Mouse (Mus musculus) retina, postnatal 1 day (tissue): ENCODE data around the gene Ccdc124.

Source experiments
- DNase-seq: peaks from one replicate; pipeline ENCODE4 v3.0.0-alpha.2; 2012

Gene Ccdc124

GRCm38 (mm10) chr8:70894771-70895545, 21.2 kb upstream of the Ccdc124 start:
- DNase-seq: no peak

- no peak for DNase-seq
These were observed 20.6 kb upstream of the Ccdc124 start for GRCm38 (mm10) chr8:70894385-70894720.

DNA sequence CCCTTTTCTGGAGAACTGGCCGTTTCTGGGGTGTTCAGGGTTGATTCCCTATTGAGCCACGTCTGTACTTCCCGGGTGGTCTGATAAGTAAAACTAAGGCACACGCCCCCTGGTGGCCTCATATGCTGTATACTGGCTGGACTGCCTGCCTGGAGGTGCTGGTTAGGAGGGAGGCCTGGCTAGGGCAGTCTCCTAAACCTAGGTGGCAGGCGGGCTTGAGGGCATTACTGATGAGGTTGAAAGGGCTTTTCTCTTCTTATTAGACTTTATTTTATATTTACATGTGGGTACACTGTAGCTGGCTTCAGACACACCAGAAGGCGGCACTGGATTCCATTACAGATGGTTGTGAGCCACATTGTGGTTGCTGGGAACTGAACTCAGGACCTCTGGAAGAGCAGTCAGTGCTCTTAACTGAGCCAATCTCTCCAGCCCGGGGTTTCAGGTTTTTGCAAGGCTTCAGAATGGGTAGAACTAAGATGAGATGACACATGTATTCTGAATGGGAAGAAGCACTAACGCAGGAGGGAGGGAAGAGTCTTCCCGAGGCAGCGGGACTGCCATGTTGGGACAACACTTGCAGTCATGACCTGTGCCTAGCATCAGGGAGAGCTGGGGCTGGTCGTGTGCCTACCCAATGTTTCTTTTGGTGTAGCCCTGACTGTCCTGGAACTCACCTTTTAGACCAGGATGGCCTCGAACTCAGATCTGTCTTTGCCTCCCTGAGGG, 20.1 kb upstream of the Ccdc124 start:
- DNase-seq: peak; percentile 90

DNA sequence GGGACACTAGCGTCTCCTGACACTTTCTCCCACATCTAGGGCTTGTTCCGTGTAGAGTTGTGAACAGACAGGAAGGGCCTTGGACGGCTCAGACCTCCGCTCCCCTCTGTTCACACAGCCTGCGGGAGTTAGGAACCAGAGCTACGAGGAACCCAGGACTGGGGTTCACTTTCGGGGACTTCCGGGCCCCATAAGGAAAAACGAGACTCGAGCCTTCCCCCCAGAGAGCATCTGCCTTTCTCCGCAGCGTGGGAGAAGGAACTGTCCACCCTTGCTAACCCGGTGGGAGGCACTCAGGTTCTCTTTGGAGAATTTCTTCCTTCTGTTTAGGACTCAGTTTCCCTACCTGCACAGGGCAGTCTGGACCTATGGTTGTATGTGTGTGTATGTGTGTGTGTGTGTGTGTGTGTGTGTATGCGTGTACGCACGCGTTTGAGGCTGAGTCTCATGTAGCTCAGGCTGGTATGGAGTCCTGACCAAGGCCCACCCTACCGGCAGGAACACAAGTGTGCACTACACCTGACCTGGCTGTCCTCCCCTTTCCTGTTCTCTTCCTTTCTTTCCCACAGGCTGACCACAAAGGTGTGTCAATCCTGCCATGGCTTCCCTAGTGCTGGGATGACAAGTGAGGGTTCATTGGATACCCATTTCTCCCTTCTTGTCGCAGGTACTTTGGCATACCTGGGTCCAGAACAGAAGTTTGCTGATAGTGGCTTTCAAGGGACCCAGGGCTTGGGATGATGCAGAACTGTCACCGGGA, 19.3 kb upstream of the Ccdc124 start:
- DNase-seq: no peak

- peak; percentile 51 for DNase-seq
These were observed 18.5 kb upstream of the Ccdc124 start, which contains the start of gene Slc5a5 for GRCm38 (mm10) chr8:70892022-70892895. Slc5a5 (minus strand) TSS chr8:70892757.

GRCm38 (mm10) chr8:70891356-70891755, 17.6 kb upstream of the Ccdc124 start:
- peak; percentile 46 for DNase-seq

- no peak for DNase-seq
These were observed 16.9 kb upstream of the Ccdc124 start for GRCm38 (mm10) chr8:70890656-70891055.

DNA sequence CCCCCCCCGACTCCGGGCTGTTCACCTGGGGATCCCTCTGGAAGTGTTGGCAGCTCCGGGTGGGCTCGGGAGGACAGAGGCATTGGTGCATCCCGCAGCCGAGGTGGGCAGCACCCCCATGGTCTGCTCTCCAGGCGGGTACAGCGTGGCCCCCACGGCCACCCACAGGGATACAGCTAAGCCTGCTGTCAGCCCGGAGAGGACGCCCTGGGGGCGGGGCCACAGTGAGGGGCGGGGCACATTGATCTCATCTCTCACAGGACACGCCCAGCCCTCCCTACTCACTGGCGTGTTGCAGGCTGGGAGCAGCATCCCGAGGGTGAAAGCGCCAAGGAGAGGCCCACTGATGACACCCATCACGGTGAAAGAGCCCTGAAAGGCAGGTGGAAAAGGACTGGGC, 13.9 kb upstream of the Ccdc124 start:
- DNase-seq: peak; percentile 84

DNA sequence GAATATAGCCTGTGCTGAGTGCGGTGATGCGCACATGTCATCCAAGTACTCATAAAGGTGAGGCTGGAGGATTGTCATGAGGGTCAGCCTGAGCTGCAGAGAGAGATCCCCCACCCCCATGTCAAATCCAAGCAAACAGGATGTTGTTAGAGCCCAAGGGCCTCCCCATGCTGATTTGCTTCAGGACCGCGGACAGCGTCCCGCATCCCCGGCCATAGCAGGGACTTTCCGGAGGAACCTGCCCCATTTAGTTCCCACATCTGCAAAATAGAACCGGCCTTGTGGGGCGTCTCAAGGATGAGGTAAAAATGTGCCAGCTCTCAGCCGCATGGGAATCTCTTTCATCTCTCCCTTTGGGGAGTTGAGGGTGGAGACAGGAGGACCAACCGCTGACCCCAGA, 11.9 kb upstream of the Ccdc124 start:
- peak; percentile 49 for DNase-seq

DNA sequence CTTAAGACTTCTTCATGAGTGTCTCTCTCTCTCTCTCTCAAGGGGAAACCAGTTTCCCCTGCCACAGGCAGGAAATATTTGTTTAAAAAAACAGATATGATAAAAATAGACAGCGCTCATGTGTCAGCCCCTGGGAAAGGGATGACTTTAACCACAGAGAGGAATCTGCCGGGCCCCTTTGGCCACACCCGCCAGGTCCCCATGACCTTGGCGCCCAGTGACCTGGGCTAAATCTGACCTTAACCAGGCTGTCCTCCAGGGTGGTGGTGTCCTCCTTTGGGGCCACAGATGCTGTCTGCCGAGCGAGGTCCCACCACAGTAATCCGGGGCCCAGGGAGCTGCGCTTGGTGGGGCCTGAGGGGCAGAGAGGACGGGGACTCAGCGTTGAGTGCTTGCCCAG, 10.9 kb upstream of the Ccdc124 start:
- no peak for DNase-seq

GRCm38 (mm10) chr8:70884186-70884585, 10.5 kb upstream of the Ccdc124 start:
- DNase-seq: no peak

GRCm38 (mm10) chr8:70880546-70880945, 6.8 kb upstream of the Ccdc124 start:
- no peak for DNase-seq

DNA sequence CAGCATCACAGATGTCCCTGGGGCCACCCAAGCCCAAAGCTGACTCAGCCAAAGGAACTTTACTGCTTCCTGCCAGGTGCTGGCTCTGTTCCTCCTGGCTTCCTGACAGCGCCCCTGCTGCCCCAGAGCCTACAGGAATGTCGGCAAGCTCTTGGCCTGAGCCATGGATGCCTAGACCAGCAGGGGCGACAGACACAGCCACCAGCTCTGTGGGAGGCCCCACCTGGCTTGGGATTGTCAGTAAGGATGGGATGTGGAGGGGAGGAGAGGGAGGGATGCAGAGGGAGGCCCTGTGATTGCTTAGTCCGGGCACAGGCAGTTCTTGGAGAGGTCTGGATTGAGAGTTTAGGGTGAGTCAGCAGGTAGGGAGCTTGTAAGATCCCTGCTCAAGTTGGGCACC, 6.4 kb upstream of the Ccdc124 start:
- no peak for DNase-seq

GRCm38 (mm10) chr8:70879500-70879899, 5.8 kb upstream of the Ccdc124 start:
- no peak for DNase-seq

DNA sequence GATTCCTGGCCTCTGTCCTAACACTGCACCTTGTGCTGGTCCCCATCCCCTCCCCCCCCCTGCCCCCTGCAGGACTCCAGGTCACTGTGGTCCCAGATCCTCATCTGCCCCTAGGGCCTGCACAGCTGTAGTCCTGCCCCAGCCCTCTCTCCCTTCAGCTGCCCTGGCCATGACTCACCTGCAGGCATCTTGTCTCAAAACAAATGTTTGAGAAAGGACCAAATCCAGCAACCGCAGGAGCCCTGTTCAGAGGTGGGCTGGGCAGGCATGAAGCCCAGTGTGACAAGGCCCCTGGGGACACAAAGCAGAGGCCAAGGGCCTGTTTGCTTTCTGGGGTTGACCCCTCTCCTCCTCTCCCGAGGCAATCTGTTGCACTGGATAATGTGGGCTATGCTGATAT, 4.4 kb upstream of the Ccdc124 start:
- DNase-seq: no peak

- no peak for DNase-seq
These were observed 2.6 kb upstream of the Ccdc124 start for GRCm38 (mm10) chr8:70876382-70876781.

DNA sequence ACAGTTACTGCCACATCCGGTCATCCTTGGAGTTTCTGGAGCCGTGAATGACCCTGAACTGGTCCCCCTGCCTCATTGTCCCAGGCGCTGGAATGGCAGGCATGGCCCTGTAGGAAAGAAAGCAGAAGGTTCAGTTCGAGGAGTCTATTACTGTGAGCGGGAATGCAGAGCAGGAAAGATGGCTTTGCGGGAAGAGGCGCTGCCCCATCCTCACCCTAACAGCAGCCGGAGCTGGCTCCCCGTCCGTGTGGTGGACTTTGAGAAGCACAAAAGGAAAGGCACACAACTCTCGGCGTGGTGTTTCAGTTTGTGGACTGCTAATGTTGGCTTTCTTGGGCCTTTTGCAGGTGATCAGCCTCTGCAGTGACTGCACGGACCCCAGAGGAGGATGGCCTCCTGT, 706 bp upstream of the Ccdc124 start:
- no peak for DNase-seq

- DNase-seq: no peak
These were observed 932 bp downstream of the Ccdc124 start for GRCm38 (mm10) chr8:70872643-70873363.

- no peak for DNase-seq
These were observed 2.4 kb downstream of the Ccdc124 start for GRCm38 (mm10) chr8:70871195-70871807.

GRCm38 (mm10) chr8:70869601-70870041, 4.1 kb downstream of the Ccdc124 start:
- DNase-seq: peak; percentile 82

- DNase-seq: no peak
These were observed 4.5 kb downstream of the Ccdc124 start for GRCm38 (mm10) chr8:70869199-70869571.
